Mouse (Mus musculus): ENCODE measurements around the gene Immp2l. TPM values are rescaled to one million over a fixed set of nuclear protein-coding genes. Genes with fewer than 3 reads are reported as not detected.
"Not testable (repeated sequence)": the region's sequence is repeated elsewhere in the genome, so short reads cannot be mapped to it uniquely, and the experiment has no call there.

Immp2l gene
- polyA plus RNA-seq, 1 experiment = 9.6 TPM

- TF ChIP-seq TCF12 (IDR thresholded peaks at IDR 0.05; ENCODE audit: insufficient read depth, poor library complexity, severe bottlenecking) = no peak
- no peak for TF ChIP-seq TCF3 (IDR thresholded peaks at IDR 0.05; ENCODE audit: insufficient read length, low read depth)
- no peak for TF ChIP-seq POLR2A (IDR thresholded peaks at IDR 0.05; ENCODE audit: insufficient read length, low read depth)
- TF ChIP-seq USF1 (IDR thresholded peaks at IDR 0.05; ENCODE audit: low read depth) = no peak
- no peak for TF ChIP-seq MYOD1 (IDR thresholded peaks at IDR 0.05; ENCODE audit: control insufficient read depth in 1 of 3, insufficient read length in 2 of 3, low read depth in 2 of 3)
- TF ChIP-seq SRF (IDR thresholded peaks at IDR 0.05; ENCODE audit: control insufficient read depth, insufficient read length, low read depth) = no peak
- TF ChIP-seq POLR2AphosphoS2 (IDR thresholded peaks at IDR 0.05; ENCODE audit: insufficient read length, low read depth) = no peak
- no peak for TF ChIP-seq CEBPB (IDR thresholded peaks at IDR 0.05; ENCODE audit: insufficient read depth, poor library complexity, severe bottlenecking)
- TF ChIP-seq REST (IDR thresholded peaks at IDR 0.05; ENCODE audit: insufficient read depth, insufficient read length) = no peak
- no peak for TF ChIP-seq E2F4 (IDR thresholded peaks at IDR 0.05; ENCODE audit: insufficient read depth)
- TF ChIP-seq MYOG (IDR thresholded peaks at IDR 0.05; ENCODE audit: control insufficient read depth in 1 of 3, insufficient read depth in 1 of 3, insufficient read length in 2 of 3, low read depth in 2 of 3) = no peak
- TF ChIP-seq MAX (IDR thresholded peaks at IDR 0.05; ENCODE audit: low read depth) = no peak
- Histone ChIP-seq H3K79me2 (ENCODE audit: control insufficient read depth, insufficient read depth) (no peaks in the 10 kb centered on the region), H3ac (ENCODE audit: control insufficient read depth, insufficient read length) (no peak overlapping the region), H3K4me3 (no peak overlapping the region), H3K4me2 (ENCODE audit: low read depth) (no peak overlapping the region), H3K36me3 (ENCODE audit: control insufficient read depth, insufficient read depth) (no peaks in the 10 kb centered on the region), H3K27me3 (ENCODE audit: control insufficient read depth, insufficient read depth, insufficient read length) (no peaks in the 10 kb centered on the region)
Observed at GRCm38 (mm10) chr12:41839241-41839640, 815.4 kb downstream of the Immp2l start.

GRCm38 (mm10) chr12:41842694-41843329, 818.9 kb downstream of the Immp2l start:
- Histone ChIP-seq H3K27me3 (ENCODE audit: control insufficient read depth, insufficient read depth, insufficient read length) (no peaks in the 10 kb centered on the region), H3K4me3 (no peak overlapping the region), H3K4me2 (ENCODE audit: low read depth) (no peak overlapping the region), H3ac (ENCODE audit: control insufficient read depth, insufficient read length) (no peak overlapping the region), H3K79me2 (ENCODE audit: control insufficient read depth, insufficient read depth) (no peaks in the 10 kb centered on the region), H3K36me3 (ENCODE audit: control insufficient read depth, insufficient read depth) (no peaks in the 10 kb centered on the region)
- TF ChIP-seq MYOD1 (IDR thresholded peaks at IDR 0.05; ENCODE audit: control insufficient read depth in 1 of 3, insufficient read length in 2 of 3, low read depth in 2 of 3) = no peak
- TF ChIP-seq MYOG (IDR thresholded peaks at IDR 0.05; ENCODE audit: control insufficient read depth in 1 of 3, insufficient read depth in 1 of 3, insufficient read length in 2 of 3, low read depth in 2 of 3) = no peak
- no peak for TF ChIP-seq SRF (IDR thresholded peaks at IDR 0.05; ENCODE audit: control insufficient read depth, insufficient read length, low read depth)
- TF ChIP-seq CEBPB (IDR thresholded peaks at IDR 0.05; ENCODE audit: insufficient read depth, poor library complexity, severe bottlenecking) = no peak
- no peak for TF ChIP-seq TCF12 (IDR thresholded peaks at IDR 0.05; ENCODE audit: insufficient read depth, poor library complexity, severe bottlenecking)
- no peak for TF ChIP-seq POLR2A (IDR thresholded peaks at IDR 0.05; ENCODE audit: insufficient read length, low read depth)
- no peak for TF ChIP-seq POLR2AphosphoS2 (IDR thresholded peaks at IDR 0.05; ENCODE audit: insufficient read length, low read depth)
- no peak for TF ChIP-seq TCF3 (IDR thresholded peaks at IDR 0.05; ENCODE audit: insufficient read length, low read depth)
- no peak for TF ChIP-seq E2F4 (IDR thresholded peaks at IDR 0.05; ENCODE audit: insufficient read depth)
- no peak for TF ChIP-seq REST (IDR thresholded peaks at IDR 0.05; ENCODE audit: insufficient read depth, insufficient read length)
- no peak for TF ChIP-seq MAX (IDR thresholded peaks at IDR 0.05; ENCODE audit: low read depth)
- TF ChIP-seq USF1 (IDR thresholded peaks at IDR 0.05; ENCODE audit: low read depth) = no peak

GRCm38 (mm10) chr12:41851896-41852470, 828.1 kb downstream of the Immp2l start:
- H3K36me3 ChIP-seq (ENCODE audit: control insufficient read depth, insufficient read depth) = no peaks in the 10 kb centered on the region
- no peak overlapping the region for H3ac ChIP-seq (ENCODE audit: control insufficient read depth, insufficient read length)
- TF ChIP-seq E2F4 (IDR thresholded peaks at IDR 0.05; ENCODE audit: insufficient read depth) (no peak), SRF (IDR thresholded peaks at IDR 0.05; ENCODE audit: control insufficient read depth, insufficient read length, low read depth) (no peak), MYOD1 (IDR thresholded peaks at IDR 0.05; ENCODE audit: control insufficient read depth in 1 of 3, insufficient read length in 2 of 3, low read depth in 2 of 3) (no peak), USF1 (IDR thresholded peaks at IDR 0.05; ENCODE audit: low read depth) (no peak), CEBPB (IDR thresholded peaks at IDR 0.05; ENCODE audit: insufficient read depth, poor library complexity, severe bottlenecking) (no peak), TCF3 (IDR thresholded peaks at IDR 0.05; ENCODE audit: insufficient read length, low read depth) (no peak), MAX (IDR thresholded peaks at IDR 0.05; ENCODE audit: low read depth) (no peak), POLR2A (IDR thresholded peaks at IDR 0.05; ENCODE audit: insufficient read length, low read depth) (no peak), POLR2AphosphoS2 (IDR thresholded peaks at IDR 0.05; ENCODE audit: insufficient read length, low read depth) (no peak), TCF12 (IDR thresholded peaks at IDR 0.05; ENCODE audit: insufficient read depth, poor library complexity, severe bottlenecking) (no peak), REST (IDR thresholded peaks at IDR 0.05; ENCODE audit: insufficient read depth, insufficient read length) (no peak), MYOG (IDR thresholded peaks at IDR 0.05; ENCODE audit: control insufficient read depth in 1 of 3, insufficient read depth in 1 of 3, insufficient read length in 2 of 3, low read depth in 2 of 3) (no peak)
- no peak overlapping the region for H3K4me3 ChIP-seq
- H3K27me3 ChIP-seq (ENCODE audit: control insufficient read depth, insufficient read depth, insufficient read length) = no peaks in the 10 kb centered on the region
- H3K79me2 ChIP-seq (ENCODE audit: control insufficient read depth, insufficient read depth) = no peaks in the 10 kb centered on the region
- peak overlapping the region; percentile 7 for H3K4me2 ChIP-seq (ENCODE audit: low read depth)

- H3K4me2 ChIP-seq (ENCODE audit: low read depth); H3K27me3 ChIP-seq (ENCODE audit: control insufficient read depth, insufficient read depth, insufficient read length); H3K79me2 ChIP-seq (ENCODE audit: control insufficient read depth, insufficient read depth); H3ac ChIP-seq (ENCODE audit: control insufficient read depth, insufficient read length); H3K4me3 ChIP-seq; H3K36me3 ChIP-seq (ENCODE audit: control insufficient read depth, insufficient read depth): not testable (repeated sequence)
Observed at GRCm38 (mm10) chr12:41859652-41860051, 835.8 kb downstream of the Immp2l start.

- TF ChIP-seq CEBPB (IDR thresholded peaks at IDR 0.05; ENCODE audit: insufficient read depth, poor library complexity, severe bottlenecking) (no peak), TCF12 (IDR thresholded peaks at IDR 0.05; ENCODE audit: insufficient read depth, poor library complexity, severe bottlenecking) (no peak), E2F4 (IDR thresholded peaks at IDR 0.05; ENCODE audit: insufficient read depth) (no peak), REST (IDR thresholded peaks at IDR 0.05; ENCODE audit: insufficient read depth, insufficient read length) (no peak), USF1 (IDR thresholded peaks at IDR 0.05; ENCODE audit: low read depth) (no peak), MYOG (IDR thresholded peaks at IDR 0.05; ENCODE audit: control insufficient read depth in 1 of 3, insufficient read depth in 1 of 3, insufficient read length in 2 of 3, low read depth in 2 of 3) (no peak), MYOD1 (IDR thresholded peaks at IDR 0.05; ENCODE audit: control insufficient read depth in 1 of 3, insufficient read length in 2 of 3, low read depth in 2 of 3) (no peak), POLR2AphosphoS2 (IDR thresholded peaks at IDR 0.05; ENCODE audit: insufficient read length, low read depth) (no peak), SRF (IDR thresholded peaks at IDR 0.05; ENCODE audit: control insufficient read depth, insufficient read length, low read depth) (no peak), POLR2A (IDR thresholded peaks at IDR 0.05; ENCODE audit: insufficient read length, low read depth) (no peak), TCF3 (IDR thresholded peaks at IDR 0.05; ENCODE audit: insufficient read length, low read depth) (no peak), MAX (IDR thresholded peaks at IDR 0.05; ENCODE audit: low read depth) (no peak)
- Histone ChIP-seq H3K4me2 (ENCODE audit: low read depth) (no peak overlapping the region), H3ac (ENCODE audit: control insufficient read depth, insufficient read length) (no peak overlapping the region)
Observed at GRCm38 (mm10) chr12:41868317-41868716, 844.4 kb downstream of the Immp2l start.

More at GRCm38 (mm10) chr12:41868317-41868716, 844.4 kb downstream of the Immp2l start:
- Histone ChIP-seq H3K27me3 (ENCODE audit: control insufficient read depth, insufficient read depth, insufficient read length) (no peaks in the 10 kb centered on the region), H3K4me3 (no peak overlapping the region), H3K79me2 (ENCODE audit: control insufficient read depth, insufficient read depth) (no peaks in the 10 kb centered on the region), H3K36me3 (ENCODE audit: control insufficient read depth, insufficient read depth) (no peaks in the 10 kb centered on the region)

Data from myocyte (in vitro differentiated cells).